Mouse (Mus musculus) hindbrain, embryonic 14.5 days (tissue): ENCODE measurements around the gene Pitpnc1. TPM values are rescaled to one million over a fixed set of nuclear protein-coding genes. Genes with fewer than 3 reads are reported as not detected.

Experiments
- ATAC-seq: fragments of 200-750 bp; cut with Nextera tagmentation; 2 replicates; pipeline ENCODE4 v1.8.0; 2017; ENCODE audit warnings: moderate number of reproducible peaks, mild to moderate bottlenecking, moderate TSS enrichment, moderate library complexity; ENCODE audit not compliant: low FRiP score
- DNase-seq: peaks from one replicate; pipeline ENCODE4 v3.0.0-alpha.2; 2015; ENCODE audit warnings: low spot score
- H3K27ac ChIP-seq: fragments of 300-500 bp; sonication (generic); 2 replicates; pipeline ENCODE4 v1.5.1; 2014; ENCODE audit warnings: mild to moderate bottlenecking, moderate library complexity
- H3K27me3 ChIP-seq: fragments of 300-500 bp; sonication (generic); 2 replicates; pipeline ENCODE4 v1.6.1; 2014; ENCODE audit warnings: mild to moderate bottlenecking, low read length, mixed read lengths; ENCODE audit not compliant: control insufficient read depth, insufficient read depth
- H3K36me3 ChIP-seq: fragments of 300-500 bp; sonication (generic); replicated peaks from 2 replicates; pipeline ENCODE4 v1.6.1; 2014; ENCODE audit not compliant: control insufficient read depth, insufficient read depth
- H3K4me1 ChIP-seq: fragments of 300-500 bp; sonication (generic); replicated peaks from 2 replicates; pipeline ENCODE4 v1.6.1; 2014; ENCODE audit warnings: antibody characterized with exemption, low read length, mixed read lengths; ENCODE audit not compliant: control insufficient read depth, insufficient read depth
- H3K4me2 ChIP-seq: fragments of 300-500 bp; sonication (generic); replicated peaks from 2 replicates; pipeline ENCODE4 v1.6.1; 2014; ENCODE audit warnings: mild to moderate bottlenecking, moderate library complexity
- H3K4me3 ChIP-seq: fragments of 300-500 bp; sonication (generic); replicated peaks from 2 replicates; pipeline ENCODE4 v1.5.1; 2014; ENCODE audit warnings: mild to moderate bottlenecking, low read length
- H3K9ac ChIP-seq: fragments of 300-500 bp; sonication (generic); 2 replicates; pipeline ENCODE4 v1.6.1; 2014
- H3K9me3 ChIP-seq: fragments of 300-500 bp; sonication (generic); 2 replicates; pipeline ENCODE4 v1.6.1; 2016; ENCODE audit warnings: low read length; ENCODE audit not compliant: control insufficient read depth
- WGBS: fragments of 180-500 bp; shearing (Covaris S2); extraction: QIAGEN DNeasy Blood & Tissue Kit; methylation state at CpG from one replicate; pipeline ENCODE4 v1.1.7; 2014; 5-methylcytosine and 5-hydroxymethylcytosine counted together
- polyA plus RNA-seq: library from polyadenylated mRNA; unstranded; fragments of >200 nt; fragmentation: Nextera tagmentation; extraction: Ambion mirVana; gene quantifications from 2 replicates; pipeline ENCODE4 v1.2.1, GENCODE M21; 2014

Gene Pitpnc1
- polyA plus RNA-seq, 1 experiment from 2014 or later = 43.3 TPM

DNA sequence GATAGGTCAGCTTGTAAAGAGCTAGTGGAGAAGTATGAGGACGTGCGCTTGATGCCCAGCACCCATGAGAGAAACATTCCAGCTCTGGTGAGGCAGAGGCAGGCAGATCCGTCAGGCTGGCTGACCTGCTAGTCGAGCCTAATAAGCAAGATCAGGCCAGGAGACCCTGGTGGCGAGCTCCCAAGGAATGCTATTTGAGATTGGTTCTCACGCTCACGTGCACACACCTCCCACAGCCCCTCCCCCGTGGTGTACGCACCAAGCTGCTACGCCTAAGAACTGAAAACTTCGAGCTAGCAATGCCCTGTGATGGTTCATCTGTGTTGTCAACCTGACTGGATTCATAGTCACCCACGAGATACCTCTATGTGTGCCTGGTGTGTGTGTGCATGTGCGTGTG is 148.3 kb downstream of the Pitpnc1 start:
- Histone ChIP-seq H3K9me3 (no peaks in the 10 kb centered on the region), H3K4me3 (no peak overlapping the region), H3K27me3 (no peaks in the 10 kb centered on the region), H3K9ac (no peak overlapping the region), H3K4me2 (no peak overlapping the region), H3K36me3 (no peaks in the 10 kb centered on the region; the same call in 1 of the 2 replicates), H3K4me1 (peaks cover 10% of the 10 kb centered on the region), H3K27ac (no peak overlapping the region)
- no peak for DNase-seq
- no peak for ATAC-seq
- WGBS = 91% methylated on average over 13 of the region's 13 CpGs

- Histone ChIP-seq H3K27me3 (no peaks in the 10 kb centered on the region), H3K9me3 (no peaks in the 10 kb centered on the region), H3K4me1 (peaks cover 10% of the 10 kb centered on the region), H3K36me3 (no peaks in the 10 kb centered on the region; the same call in 1 of the 2 replicates), H3K4me2 (no peak overlapping the region), H3K9ac (no peak overlapping the region), H3K27ac (no peak overlapping the region), H3K4me3 (no peak overlapping the region)
- WGBS = 92% methylated on average over 3 of the region's 3 CpGs
- no peak for DNase-seq
- ATAC-seq = no peak
Observed at GRCm38 (mm10) chr11:107321819-107322218, 148.7 kb downstream of the Pitpnc1 start.

DNA sequence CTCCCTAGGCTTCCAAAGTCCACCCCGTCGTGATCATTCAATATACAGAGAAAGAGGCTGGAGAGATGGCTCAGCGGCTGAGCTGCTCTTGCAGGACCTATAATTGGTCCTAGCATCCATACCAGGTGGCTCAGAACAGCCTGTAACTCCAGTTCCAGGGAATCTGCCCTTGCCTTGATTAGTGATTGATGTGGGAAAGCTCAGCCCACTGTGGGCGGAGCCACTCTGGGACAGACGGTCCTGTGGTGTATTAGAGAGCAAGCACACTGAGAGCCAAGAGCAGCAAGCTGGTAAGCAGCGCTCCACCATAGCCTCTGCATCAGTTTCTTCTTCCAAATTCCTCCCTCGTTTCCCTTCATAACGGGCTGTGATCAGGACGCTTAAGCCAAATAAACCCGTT is 150.6 kb downstream of the Pitpnc1 start:
- H3K4me2 ChIP-seq = no peak overlapping the region
- ATAC-seq (no peak), DNase-seq (no peak)
- no peaks in the 10 kb centered on the region for H3K9me3 ChIP-seq
- H3K27me3 ChIP-seq = no peaks in the 10 kb centered on the region
- whole genome bisulfite sequencing = 54% methylated on average over 10 of the region's 10 CpGs
- no peak overlapping the region for H3K4me3 ChIP-seq
- H3K27ac ChIP-seq = no peak overlapping the region
- no peak overlapping the region for H3K9ac ChIP-seq
- no peaks in the 10 kb centered on the region for H3K4me1 ChIP-seq
- no peaks in the 10 kb centered on the region; the same call in 1 of the 2 replicates for H3K36me3 ChIP-seq

- Histone ChIP-seq H3K27ac (no peak overlapping the region), H3K36me3 (no peaks in the 10 kb centered on the region; the same call in 1 of the 2 replicates), H3K9ac (no peak overlapping the region), H3K9me3 (no peaks in the 10 kb centered on the region), H3K4me1 (no peaks in the 10 kb centered on the region), H3K4me3 (no peak overlapping the region), H3K27me3 (no peaks in the 10 kb centered on the region), H3K4me2 (no peak overlapping the region)
- no peak for ATAC-seq
- WGBS = 60% methylated on average over 14 of the region's 14 CpGs
- DNase-seq = no peak
Observed at GRCm38 (mm10) chr11:107317653-107318281, 152.7 kb downstream of the Pitpnc1 start.

- H3K4me1 ChIP-seq = peaks cover 6% of the 10 kb centered on the region; the same call in 1 of the 2 replicates
- H3K9me3 ChIP-seq = no peaks in the 10 kb centered on the region
- no peaks in the 10 kb centered on the region for H3K27me3 ChIP-seq
- H3K27ac ChIP-seq = no peak overlapping the region
- H3K4me3 ChIP-seq = no peak overlapping the region
- no peaks in the 10 kb centered on the region; the same call in 1 of the 2 replicates for H3K36me3 ChIP-seq
- no peak for ATAC-seq
- H3K9ac ChIP-seq = no peak overlapping the region
- 81% methylated on average over 15 of the region's 15 CpGs for WGBS
- H3K4me2 ChIP-seq = no peak overlapping the region
- no peak for DNase-seq
Observed at GRCm38 (mm10) chr11:107315475-107315874, 155.0 kb downstream of the Pitpnc1 start.

GRCm38 (mm10) chr11:107310338-107311121 is 160.0 kb downstream of the Pitpnc1 start:
- 72% methylated on average over 20 of the region's 20 CpGs for WGBS
- no peak overlapping the region for H3K4me2 ChIP-seq
- ATAC-seq = no peak

DNA sequence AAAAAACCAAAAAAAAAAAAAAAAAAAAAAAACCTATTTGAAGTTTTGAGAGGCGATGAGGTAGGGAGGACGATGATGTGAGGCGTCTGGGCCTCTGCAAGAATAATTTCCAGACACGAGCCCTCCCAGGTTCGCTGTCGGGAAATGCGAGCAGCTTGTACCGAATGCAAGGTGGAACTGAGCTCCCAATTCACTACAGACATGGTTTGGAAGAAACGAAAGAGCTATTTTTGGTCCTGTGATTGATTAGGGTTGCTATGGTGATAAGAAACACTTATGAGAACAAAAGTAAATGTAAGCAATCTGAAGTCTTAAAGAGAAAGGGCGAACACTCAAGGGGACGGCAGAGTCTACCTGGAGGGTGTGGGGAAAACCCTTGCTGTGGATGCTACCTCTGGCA is 164.3 kb downstream of the Pitpnc1 start:
- H3K36me3 ChIP-seq = no peaks in the 10 kb centered on the region; the same call in 1 of the 2 replicates
- no peaks in the 10 kb centered on the region for H3K27me3 ChIP-seq
- H3K27ac ChIP-seq = no peak overlapping the region
- ATAC-seq = no peak
- H3K9ac ChIP-seq = no peak overlapping the region
- no peak for DNase-seq
- H3K9me3 ChIP-seq = no peaks in the 10 kb centered on the region
- 71% methylated on average over 11 of the region's 11 CpGs for WGBS
- peaks cover 7% of the 10 kb centered on the region; the same call in 1 of the 2 replicates for H3K4me1 ChIP-seq
- H3K4me2 ChIP-seq = no peak overlapping the region
- no peak overlapping the region for H3K4me3 ChIP-seq

More at GRCm38 (mm10) chr11:107310338-107311121, 160.0 kb downstream of the Pitpnc1 start:
- Histone ChIP-seq H3K27ac (0 out of 2 replicates have a peak overlapping the region, but pooled peaks have one; percentile 26), H3K9me3 (no peaks in the 10 kb centered on the region), H3K4me1 (peaks cover 7% of the 10 kb centered on the region; the same call in 1 of the 2 replicates), H3K36me3 (no peaks in the 10 kb centered on the region), H3K9ac (no peak overlapping the region), H3K4me3 (no peak overlapping the region), H3K27me3 (no peaks in the 10 kb centered on the region)
- DNase-seq = no peak

- Histone ChIP-seq H3K27ac (no peak overlapping the region), H3K36me3 (no peaks in the 10 kb centered on the region; the same call in 1 of the 2 replicates), H3K9ac (no peak overlapping the region), H3K27me3 (no peaks in the 10 kb centered on the region), H3K9me3 (peaks cover 6% of the 10 kb centered on the region; the same call in 1 of the 2 replicates), H3K4me2 (no peak overlapping the region), H3K4me3 (no peak overlapping the region), H3K4me1 (no peaks in the 10 kb centered on the region)
- ATAC-seq = no peak
- 94% methylated on average over 4 of the region's 4 CpGs for WGBS
- DNase-seq = no peak
Observed at GRCm38 (mm10) chr11:107302141-107302540, 168.4 kb downstream of the Pitpnc1 start.

GRCm38 (mm10) chr11:107300235-107300634 is 170.3 kb downstream of the Pitpnc1 start:
- Histone ChIP-seq H3K4me3 (no peak overlapping the region), H3K27ac (no peak overlapping the region), H3K4me2 (no peak overlapping the region), H3K4me1 (no peaks in the 10 kb centered on the region), H3K27me3 (no peaks in the 10 kb centered on the region), H3K9ac (no peak overlapping the region), H3K36me3 (peaks cover 2% of the 10 kb centered on the region), H3K9me3 (peaks cover 6% of the 10 kb centered on the region; the same call in 1 of the 2 replicates)
- ATAC-seq (no peak), DNase-seq (no peak)
